Comparison of ENCODE assay signal across 10 mouse cellular contexts in the genomic region with DNA sequence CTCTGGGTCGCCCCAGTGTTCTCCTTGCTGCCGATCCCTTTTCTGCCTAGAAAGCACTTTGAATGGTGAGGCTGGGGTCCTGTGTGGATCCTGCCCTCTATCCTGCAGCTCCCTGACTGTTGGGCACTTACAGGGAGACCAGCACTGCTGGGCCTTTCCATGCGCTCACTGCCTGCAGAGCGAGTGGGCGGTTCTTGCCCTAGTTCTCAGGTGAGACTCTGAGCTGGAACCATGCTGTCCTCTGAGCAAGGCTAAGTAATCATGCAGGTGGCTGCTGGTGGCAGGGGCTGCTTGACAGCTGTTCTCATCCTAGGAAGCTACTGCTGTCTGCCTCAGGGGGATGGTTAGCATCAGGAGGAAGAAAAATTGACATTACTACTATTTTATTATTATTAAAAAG. TPM values are rescaled to one million over a fixed set of nuclear protein-coding genes. Genes with fewer than 3 reads are reported as not detected.
DNase-seq lines count a peak whose midpoint lies in the region; ATAC-seq and TF ChIP-seq lines count a peak whose summit lies in the region.
"Had no signal": no experiment of that assay in that cellular context is flagged by ENCODE, and none has a peak within 500 bp of the region (broad histone marks: within the 10 kb centered on the region; RNA-seq: fewer than 3 reads in every experiment).

No protein-coding gene starts in this region.

- no peak for TF ChIP-seq CTCF in gastrocnemius, adult 2 months (IDR thresholded peaks at IDR 0.05)
- TF ChIP-seq CTCF in liver, adult 2 months (IDR thresholded peaks at IDR 0.05; ENCODE audit: low read depth, low read length), result no peak
- TF ChIP-seq CTCF in liver, postnatal 0 days (IDR thresholded peaks at IDR 0.05; ENCODE audit: low read depth), result no peak

- DNase-seq in gastrocnemius, adult 2 months, result no peak
- DNase-seq in gastrocnemius, postnatal 4 days (ENCODE audit: low spot score in 2 of 2), result no peak
- no peak for DNase-seq in liver, adult 2 months (ENCODE audit: extremely low read depth, low read depth, low spot score)
- no peak for DNase-seq in liver
- no peak for DNase-seq in liver, postnatal 0 days
- DNase-seq in kidney, postnatal 10 days, result no peak
- DNase-seq: cerebellum, adult 11-12 months had no signal

- no peak overlapping the region for H3K4me2 ChIP-seq in embryonic facial prominence, embryonic 12.5 days (replicated peaks)
- H3K4me2 ChIP-seq in liver, postnatal 0 days (ENCODE audit: low read depth, low read length), result no peak overlapping the region

- H3K36me3 ChIP-seq in liver, adult 2 months (ENCODE audit: control insufficient read depth, insufficient read depth, low read length), result no peaks in the 10 kb centered on the region
- peaks cover 10% of the 10 kb centered on the region for H3K36me3 ChIP-seq in embryonic facial prominence, embryonic 12.5 days
- H3K36me3 ChIP-seq in liver, postnatal 0 days (replicated peaks; ENCODE audit: insufficient read depth, low read length), result no peaks in the 10 kb centered on the region; the same call in 1 of the 2 replicates

- no peaks in the 10 kb centered on the region for H3K27me3 ChIP-seq in liver, adult 2 months (ENCODE audit: control insufficient read depth, insufficient read depth, low read length)
- H3K27me3 ChIP-seq in embryonic facial prominence, embryonic 12.5 days, result no peaks in the 10 kb centered on the region
- H3K27me3 ChIP-seq in liver, postnatal 0 days (ENCODE audit: insufficient read depth, low read length), result no peaks in the 10 kb centered on the region

- H3K4me3 ChIP-seq in gastrocnemius, adult 2 months, result 0 out of 2 replicates have a peak overlapping the region, but pooled peaks have one; percentile 9
- H3K4me3 ChIP-seq in liver, adult 2 months (ENCODE audit: insufficient read depth, low read depth, low read length), result no peak overlapping the region
- no peak overlapping the region for H3K4me3 ChIP-seq in embryonic facial prominence, embryonic 12.5 days
- H3K4me3 ChIP-seq in liver, postnatal 0 days (ENCODE audit: low read depth, low read length), result no peak overlapping the region

- H3K9me3 ChIP-seq in embryonic facial prominence, embryonic 12.5 days, result no peaks in the 10 kb centered on the region
- H3K9me3 ChIP-seq in liver, postnatal 0 days (ENCODE audit: low read length), result no peaks in the 10 kb centered on the region

- no peaks in the 10 kb centered on the region for H3K79me2 ChIP-seq in liver, adult 2 months (ENCODE audit: control insufficient read depth, insufficient read depth, low read length)

- no peak overlapping the region for H3K9ac ChIP-seq in liver, adult 2 months (ENCODE audit: low read depth, low read length)
- no peak overlapping the region for H3K9ac ChIP-seq in embryonic facial prominence, embryonic 12.5 days
- no peak overlapping the region for H3K9ac ChIP-seq in liver, postnatal 0 days (replicated peaks)

- TF ChIP-seq EP300 in liver, postnatal 0 days (IDR thresholded peaks at IDR 0.05; ENCODE audit: low read depth), result no peak

- H3K27ac ChIP-seq in gastrocnemius, adult 2 months, result peak overlapping the region; percentile 78
- H3K27ac ChIP-seq in liver, adult 2 months (replicated peaks; ENCODE audit: insufficient read depth, low read depth, low read length), result peak overlapping the region; percentile 48
- peak overlapping the region; percentile 33; the same call in 1 of the 2 replicates for H3K27ac ChIP-seq in embryonic facial prominence, embryonic 12.5 days
- H3K27ac ChIP-seq in liver, postnatal 0 days (ENCODE audit: low read depth), result peak overlapping the region; percentile 71

- ATAC-seq in embryonic facial prominence, embryonic 12.5 days (ENCODE audit: insufficient number of reproducible peaks, insufficient read depth, low FRiP score, low TSS enrichment), result no peak
- no peak for ATAC-seq in liver, postnatal 0 days
- no peak for ATAC-seq in activated CD4-positive, CD25-positive, alpha-beta regulatory T cell, adult 4 months
- ATAC-seq: midbrain, embryonic 16.5 days had no signal

- no peaks in the 10 kb centered on the region for H3K4me1 ChIP-seq in liver, adult 2 months (ENCODE audit: control insufficient read depth, insufficient read depth, low read length)
- no peaks in the 10 kb centered on the region for H3K4me1 ChIP-seq in embryonic facial prominence, embryonic 12.5 days
- H3K4me1 ChIP-seq in liver, postnatal 0 days (ENCODE audit: insufficient read depth), result peaks cover 14% of the 10 kb centered on the region

- intact Hi-C loops in gastrocnemius, adult 2 months (cut with DNase I), result loop anchor here (5.0 kb wide), 2 partner anchors 38 to 168 kb away; a partner anchor contains a TSS

- TF ChIP-seq POLR2A in liver, adult 2 months (IDR thresholded peaks at IDR 0.05; ENCODE audit: extremely low read depth, insufficient read depth, low read length), result no peak

- WGBS in liver, adult 2 months, result 90% methylated on average over 5 of the region's 5 CpGs
- WGBS in embryonic facial prominence, embryonic 12.5 days, result 86% methylated on average over 5 of the region's 5 CpGs
- WGBS in liver, postnatal 0 days (ENCODE audit: insufficient replicate concordance), result 74% methylated on average over 5 of the region's 5 CpGs

RNA-seq across cellular contexts. Expression of a gene that starts 28.1 kb away (rescaled TPM):
- total RNA-seq in gastrocnemius, adult 2 months (2021), result 1 to 10 TPM; 1.4 to 2.1 TPM
- total RNA-seq in gastrocnemius, postnatal 4 days (2021), result 1 to 10 TPM; 5.4 to 5.8 TPM
- total RNA-seq in liver, adult 2 months (2014; rRNA removed), result 1.8 and 3.2 TPM in 2 replicates
- 3.1 and 3.9 TPM in 2 replicates for polyA plus RNA-seq in liver, adult 2 months (2012; rRNA removed)
- 25.7 and 27.9 TPM in 2 replicates for polyA plus RNA-seq in embryonic facial prominence, embryonic 12.5 days (2016; fragmentation: Nextera tagmentation; extraction: Ambion mirVana)
- 13.0 and 14.5 TPM in 2 replicates for polyA plus RNA-seq in liver, postnatal 0 days (2015; fragmentation: Nextera tagmentation; extraction: Ambion mirVana)
- 10 to 100 TPM in 1 of 2 experiments, 1 to 10 TPM in 1; 7.9 to 13.5 TPM for polyA plus RNA-seq in activated CD4-positive, CD25-positive, alpha-beta regulatory T cell, adult 4 months (2017; shearing (Covaris generic))

RNA-seq across cellular contexts. Expression of a gene that starts 59.4 kb away (rescaled TPM):
- total RNA-seq in gastrocnemius, adult 2 months (2021), result 10 to 100 TPM; 26.6 to 34.6 TPM
- 10 to 100 TPM; 23.9 to 25.5 TPM for total RNA-seq in gastrocnemius, postnatal 4 days (2021)
- 1.8 and 2.5 TPM in 2 replicates for total RNA-seq in liver, adult 2 months (2014; rRNA removed)
- polyA plus RNA-seq in liver, adult 2 months (2012; rRNA removed), result 7.7 and 10.1 TPM in 2 replicates
- polyA plus RNA-seq in embryonic facial prominence, embryonic 12.5 days (2016; fragmentation: Nextera tagmentation; extraction: Ambion mirVana), result 51.1 and 59.2 TPM in 2 replicates
- 3.4 TPM in 2 replicates for polyA plus RNA-seq in liver, postnatal 0 days (2015; fragmentation: Nextera tagmentation; extraction: Ambion mirVana)
- polyA plus RNA-seq in activated CD4-positive, CD25-positive, alpha-beta regulatory T cell, adult 4 months (2017; shearing (Covaris generic)), result 10 to 100 TPM; 16.7 to 20.0 TPM
